Mouse (Mus musculus): ENCODE results near the gene S100a6.

DNA sequence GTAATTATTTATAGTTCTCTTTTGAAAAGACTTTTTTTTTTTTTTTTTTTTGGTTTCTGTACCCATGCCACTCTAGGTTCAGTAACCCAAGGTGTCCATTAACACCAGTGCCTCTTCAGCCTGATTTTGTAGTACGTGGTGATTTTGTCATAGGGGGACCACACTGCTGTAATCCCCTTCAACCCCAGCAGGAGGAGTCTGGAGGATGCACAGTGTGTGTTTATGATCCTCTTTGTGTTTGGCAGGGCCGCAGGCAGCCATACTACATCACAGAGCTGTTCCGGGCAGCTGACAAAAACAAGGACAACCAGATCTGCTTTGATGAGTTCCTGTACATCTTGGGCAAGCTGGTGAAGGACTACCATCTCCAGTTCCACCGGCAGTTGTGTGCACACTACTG, 44.7 kb downstream of the S100a6 start:
- TF ChIP-seq CTCF (IDR thresholded peaks at IDR 0.05; ENCODE audit: low read depth) = peak; percentile 36; the same call in 1 of the 2 replicates
- TF ChIP-seq EP300 (IDR thresholded peaks at IDR 0.05; ENCODE audit: low read depth) = no peak

Measured in liver, embryonic 14.5 days (tissue).